Mouse (Mus musculus) adipose tissue, adult 10 weeks (tissue): Measurements from ENCODE around the gene Gm49337. TPM values are rescaled to one million over a fixed set of nuclear protein-coding genes. Genes with fewer than 3 reads are reported as not detected.

Experiments used
- polyA plus RNA-seq: library from polyadenylated mRNA; stranded (reverse); fragments of 350-450 nt; fragmentation: Illumina TruSeq; extraction: RNeasy Lipid Tissue Mini Kit (QIAGEN cat#74804); gene quantifications from one replicate; pipeline ENCODE4 v1.2.3, GENCODE M21; 2014; ENCODE audit warnings: low read depth, low replicate concordance

Gm49337 gene
- not detected for polyA plus RNA-seq

GRCm38 (mm10) chr4:116173072-116173471 lies at the start of gene Gm49337, which contains the start of gene 1700042G07Rik:
TSS of gene Gm49337 (plus strand) at chr4:116173384.
TSS of gene 1700042G07Rik (plus strand) at chr4:116173372.

GRCm38 (mm10) chr4:116123602-116124519 lies 49.3 kb upstream of the Gm49337 start, which contains the start of the genes Rad54l and Pomgnt1:
TSS of gene Rad54l (minus strand) at chr4:116123690.
TSS of gene Pomgnt1 (plus strand) at chr4:116123840.

GRCm38 (mm10) chr4:116151238-116151637 lies 21.9 kb upstream of the Gm49337 start, which contains the start of gene Lurap1:
TSS of gene Lurap1 (minus strand) at chr4:116151338.

GRCm38 (mm10) chr4:116167404-116167803 lies 5.8 kb upstream of the Gm49337 start, which contains the start of gene Tspan1:
TSS of gene Tspan1 (minus strand) at chr4:116167601.

GRCm38 (mm10) chr4:116221140-116221851 lies 48.1 kb downstream of the Gm49337 start, which contains the start of gene Pik3r3:
TSS of gene Pik3r3 (plus strand) at chr4:116221618.

Other genes starting within 250 kb of the Gm49337 start
- not detected for gene Dmbx1, start 233.5 kb upstream of the Gm49337 start, polyA plus RNA-seq
- gene Faah, start 155.5 kb upstream of the Gm49337 start, polyA plus RNA-seq = 40.8 TPM
- 15.4 TPM for gene Nsun4, start 119.5 kb upstream of the Gm49337 start, polyA plus RNA-seq
- 654 TPM for gene Uqcrh, start 98.3 kb upstream of the Gm49337 start, polyA plus RNA-seq
- 37.3 TPM for gene Lrrc41, start 98.1 kb upstream of the Gm49337 start, polyA plus RNA-seq
- gene Rad54l, start 49.7 kb upstream of the Gm49337 start, polyA plus RNA-seq = 1.1 TPM
- 54.4 TPM for gene Pomgnt1, start 49.5 kb upstream of the Gm49337 start, polyA plus RNA-seq
- 4.2 TPM for gene Lurap1, start 22.0 kb upstream of the Gm49337 start, polyA plus RNA-seq
- gene Tspan1, start 5.8 kb upstream of the Gm49337 start, polyA plus RNA-seq = 41.6 TPM
- 20.7 TPM for gene 1700042G07Rik, start within 50 bp of the Gm49337 start, polyA plus RNA-seq
- gene Pik3r3, start 48.2 kb downstream of the Gm49337 start, polyA plus RNA-seq = 19.1 TPM